ENCODE assay signal across 9 mouse cellular contexts in genomic region chr13:28947740-28948441, GRCm38 (mm10). TPM values are rescaled to one million over a fixed set of nuclear protein-coding genes. Genes with fewer than 3 reads are reported as not detected.
DNase-seq lines count a peak whose midpoint lies in the region; ATAC-seq and TF ChIP-seq lines count a peak whose summit lies in the region.
"Had no signal": no experiment of that assay in that cellular context is flagged by ENCODE, and none has a peak within 500 bp of the region (broad histone marks: within the 10 kb centered on the region; RNA-seq: fewer than 3 reads in every experiment).

No protein-coding gene starts in this region.

- no peaks in the 10 kb centered on the region for H3K9me3 ChIP-seq in forebrain, embryonic 13.5 days (replicated peaks)
- no peaks in the 10 kb centered on the region for H3K9me3 ChIP-seq in limb, embryonic 14.5 days (ENCODE audit: control insufficient read depth, low read length)
- H3K9me3 ChIP-seq in neural tube, embryonic 14.5 days (ENCODE audit: control insufficient read depth, low read length): no peaks in the 10 kb centered on the region

- no peaks in the 10 kb centered on the region for H3K27me3 ChIP-seq in forebrain, embryonic 13.5 days
- H3K27me3 ChIP-seq in limb, embryonic 14.5 days (ENCODE audit: control insufficient read depth, insufficient read depth, low read length): no peaks in the 10 kb centered on the region
- peaks cover 2% of the 10 kb centered on the region; the same call in 1 of the 2 replicates for H3K27me3 ChIP-seq in neural tube, embryonic 14.5 days (ENCODE audit: control insufficient read depth, insufficient read depth, low read length)

- peaks cover 30% of the 10 kb centered on the region for H3K36me3 ChIP-seq in forebrain, embryonic 13.5 days (ENCODE audit: poor library complexity, severe bottlenecking)
- 0 out of 2 replicates have a peak, but pooled peaks cover 10% of the 10 kb centered on the region for H3K36me3 ChIP-seq in limb, embryonic 14.5 days (ENCODE audit: control insufficient read depth, insufficient read depth, low read length)
- no peaks in the 10 kb centered on the region for H3K36me3 ChIP-seq in neural tube, embryonic 14.5 days (ENCODE audit: control insufficient read depth, insufficient read depth, low read length)

- peak overlapping the region; percentile 92 for H3K27ac ChIP-seq in forebrain, embryonic 13.5 days
- no peak overlapping the region for H3K27ac ChIP-seq in limb, embryonic 14.5 days (replicated peaks; ENCODE audit: low read depth, low read length)
- H3K27ac ChIP-seq in neural tube, embryonic 14.5 days (ENCODE audit: low read depth, low read length): peak overlapping the region; percentile 81

- H3K4me3 ChIP-seq in forebrain, embryonic 13.5 days: peak overlapping the region; percentile 100
- peak overlapping the region; percentile 96 for H3K4me3 ChIP-seq in limb, embryonic 14.5 days (replicated peaks; ENCODE audit: low read length)
- H3K4me3 ChIP-seq in neural tube, embryonic 14.5 days (ENCODE audit: low read depth, low read length): peak overlapping the region; percentile 91

- WGBS in forebrain, embryonic 13.5 days: 20% methylated on average over 7 of the region's 7 CpGs
- WGBS in limb, embryonic 14.5 days: 25% methylated on average over 7 of the region's 7 CpGs
- 12% methylated on average over 7 of the region's 7 CpGs for WGBS in neural tube, embryonic 14.5 days

- no peak for TF ChIP-seq POLR2A in limb, embryonic 14.5 days (IDR thresholded peaks at IDR 0.05; ENCODE audit: borderline replicate concordance, extremely low read depth, insufficient read depth, insufficient read length)

- H3K4me1 ChIP-seq in forebrain, embryonic 13.5 days: peaks cover 26% of the 10 kb centered on the region
- peaks cover 10% of the 10 kb centered on the region for H3K4me1 ChIP-seq in limb, embryonic 14.5 days (ENCODE audit: control insufficient read depth, insufficient read depth, low read length)
- H3K4me1 ChIP-seq in neural tube, embryonic 14.5 days (ENCODE audit: control insufficient read depth, insufficient read depth, low read length): peaks cover 10% of the 10 kb centered on the region; the same call in 1 of the 2 replicates

- peak overlapping the region; percentile 81 for H3K9ac ChIP-seq in forebrain, embryonic 13.5 days
- H3K9ac ChIP-seq in limb, embryonic 14.5 days (ENCODE audit: low read depth, low read length, severe bottlenecking): 0 out of 2 replicates have a peak overlapping the region, but pooled peaks have one; percentile 69
- H3K9ac ChIP-seq in neural tube, embryonic 14.5 days (replicated peaks; ENCODE audit: low read depth, low read length): peak overlapping the region; percentile 55; the same call in 1 of the 2 replicates

- ATAC-seq in forebrain, embryonic 13.5 days: peak; percentile 20
- 0 out of 2 replicates have a peak, but pooled peaks have one; percentile 27 for ATAC-seq in limb, embryonic 14.5 days (ENCODE audit: low FRiP score, low read depth)
- ATAC-seq in neural tube, embryonic 14.5 days (ENCODE audit: low read depth): 0 out of 2 replicates have a peak, but pooled peaks have one; percentile 15

- peak overlapping the region; percentile 80 for H3K4me2 ChIP-seq in forebrain, embryonic 13.5 days
- peak overlapping the region; percentile 44 for H3K4me2 ChIP-seq in limb, embryonic 14.5 days (replicated peaks; ENCODE audit: low read depth, low read length, severe bottlenecking)
- peak overlapping the region; percentile 52 for H3K4me2 ChIP-seq in neural tube, embryonic 14.5 days (ENCODE audit: low read depth, low read length)

- peak; percentile 50 for DNase-seq in retina, postnatal 1 day
- DNase-seq in retina, embryonic 14.5 days (ENCODE audit: low spot score): no peak
- DNase-seq in limb, embryonic 14.5 days (ENCODE audit: low spot score): peak; percentile 45
- DNase-seq in cerebellum, adult 8-10 months: no peak
- no peak for DNase-seq in ovary, postnatal 14 days (ENCODE audit: low spot score)
- DNase-seq in adrenal gland, postnatal 10 days: no peak
- DNase-seq: gastrocnemius, postnatal 36 days had no signal

RNA-seq across cellular contexts. Expression of gene Sox4, which starts 5.6 kb away (rescaled TPM):
- polyA plus RNA-seq in forebrain, embryonic 13.5 days (2015; fragmentation: Nextera tagmentation; extraction: Ambion mirVana): 170 and 218 TPM in 2 replicates
- polyA plus RNA-seq in limb, embryonic 14.5 days (2012; rRNA removed): 67.1 and 96.1 TPM in 2 replicates
- 84.9 and 104 TPM in 2 replicates for polyA plus RNA-seq in limb, embryonic 14.5 days (2014; fragmentation: Nextera tagmentation; extraction: Ambion mirVana)
- polyA plus RNA-seq in neural tube, embryonic 14.5 days (2014; fragmentation: Nextera tagmentation; extraction: Ambion mirVana): 157 and 188 TPM in 2 replicates
- 10 to 100 TPM; 23.4 to 42.3 TPM for total RNA-seq in adrenal gland, postnatal 10 days (2021)

Comparison
In these comparisons a context has a peak if more than half of its experiments do, and no peak if none do; other contexts are left out.
1. DNase-seq: peak in retina, postnatal 1 day (single experiment) and limb, embryonic 14.5 days (single experiment); none in retina, embryonic 14.5 days (single experiment), cerebellum, adult 8-10 months (single experiment), ovary, postnatal 14 days (single experiment) and adrenal gland, postnatal 10 days (single experiment).
2. Peak in every context shown above with its lines, with median percentiles within 50 percentile points of each other: ATAC-seq, H3K4me2 ChIP-seq, H3K4me3 ChIP-seq and H3K9ac ChIP-seq.